Mouse (Mus musculus) ES-Bruce4 (cell line): ENCODE measurements at regions not wholly inside any gene's neighbourhood (a gene's known extent, or its start where the extent isn't known, plus 50 kb on each side); places are given as distances from the start of the nearest gene placed in this dataset.

Source experiments
- CTCF ChIP-seq: IDR thresholded peaks from one replicate; pipeline ENCODE4 v1.8.1; 2011; ENCODE audit warnings: low read depth, low read length
- EP300 ChIP-seq: IDR thresholded peaks from 2 replicates; pipeline ENCODE4 v1.6.1; 2011; ENCODE audit warnings: low read depth, low read length; ENCODE audit not compliant: insufficient read depth
- POLR2A ChIP-seq: IDR thresholded peaks from one replicate; pipeline ENCODE4 v1.8.1; 2011; ENCODE audit warnings: low read length; ENCODE audit not compliant: insufficient read depth

GRCm38 (mm10) chr11:71541178-71541845, 208.4 kb upstream of the Wscd1 start:
- no peak for TF ChIP-seq CTCF
- TF ChIP-seq EP300, result no peak
- TF ChIP-seq POLR2A, result no peak
